Mouse (Mus musculus) stomach, postnatal 0 days (tissue): ENCODE data around the gene 4933415A04Rik. TPM values are rescaled to one million over a fixed set of nuclear protein-coding genes. Genes with fewer than 3 reads are reported as not detected.

ENCODE experiments used
- ATAC-seq: fragments of 200-750 bp; cut with Nextera tagmentation; 2 replicates; pipeline ENCODE4 v1.8.0; 2017; ENCODE audit not compliant: low FRiP score, low TSS enrichment
- DNase-seq: peaks from one replicate; pipeline ENCODE4 v3.0.0-alpha.2; 2016; ENCODE audit warnings: low spot score
- H3K27ac ChIP-seq: fragments of 300-500 bp; sonication (generic); replicated peaks from 2 replicates; pipeline ENCODE4 v1.5.1; 2014; ENCODE audit warnings: mild to moderate bottlenecking, control low read depth
- H3K27me3 ChIP-seq: fragments of 300-500 bp; sonication (generic); 2 replicates; pipeline ENCODE4 v1.6.1; 2014; ENCODE audit warnings: low read length; ENCODE audit not compliant: control insufficient read depth, insufficient read depth
- H3K36me3 ChIP-seq: fragments of 300-500 bp; sonication (generic); 2 replicates; pipeline ENCODE4 v1.6.1; 2014; ENCODE audit warnings: low read length, mixed read lengths; ENCODE audit not compliant: control insufficient read depth, insufficient read depth
- H3K4me1 ChIP-seq: fragments of 300-500 bp; sonication (generic); replicated peaks from 2 replicates; pipeline ENCODE4 v1.6.1; 2014; ENCODE audit warnings: antibody characterized with exemption; ENCODE audit not compliant: control insufficient read depth, insufficient read depth
- H3K4me2 ChIP-seq: fragments of 300-500 bp; sonication (generic); replicated peaks from 2 replicates; pipeline ENCODE4 v1.6.1; 2014; ENCODE audit warnings: low read depth, mild to moderate bottlenecking, control low read depth, moderate library complexity
- H3K4me3 ChIP-seq: fragments of 300-500 bp; sonication (generic); 2 replicates; pipeline ENCODE4 v1.5.1; 2014; ENCODE audit warnings: low read depth, low read length, control low read depth
- H3K9ac ChIP-seq: fragments of 300-500 bp; sonication (generic); 2 replicates; pipeline ENCODE4 v1.6.1; 2014; ENCODE audit warnings: mild to moderate bottlenecking, low read length, control low read depth, mixed read lengths
- H3K9me3 ChIP-seq: fragments of 300-500 bp; sonication (generic); 2 replicates; pipeline ENCODE4 v1.6.1; 2016; ENCODE audit warnings: low read length; ENCODE audit not compliant: control insufficient read depth
- CTCF ChIP-seq: IDR thresholded peaks from 2 replicates; pipeline ENCODE4 v1.5.1; 2016; ENCODE audit warnings: antibody characterized with exemption, low read depth, mild to moderate bottlenecking, moderate library complexity
- EP300 ChIP-seq: optimal IDR thresholded peaks from 2 replicates; pipeline ENCODE3; 2016; ENCODE audit warnings: antibody characterized with exemption
- WGBS: fragments of 180-500 bp; shearing (Covaris S2); extraction: QIAGEN DNeasy Blood & Tissue Kit; methylation state at CpG from one replicate; pipeline ENCODE4 v1.1.7; 2014; 5-methylcytosine and 5-hydroxymethylcytosine counted together
- polyA plus RNA-seq: library from polyadenylated mRNA; unstranded; fragments of >200 nt; fragmentation: Nextera tagmentation; extraction: Ambion mirVana; gene quantifications from 2 replicates; pipeline ENCODE4 v1.2.1, GENCODE M21; 2015

Gene 4933415A04Rik
- polyA plus RNA-seq: 2.4 TPM in 2 replicates

- Histone ChIP-seq H3K27ac (no peak within 1 kb of the TSS), H3K4me2 (no peak within 1 kb of the TSS), H3K36me3 (0 out of 2 replicates have a peak, but pooled peaks cover 2% of the 10 kb centered on the region), H3K4me3 (no peak within 1 kb of the TSS), H3K9me3 (no peaks in the 10 kb centered on the region), H3K27me3 (no peaks in the 10 kb centered on the region), H3K4me1 (no peaks in the 10 kb centered on the region), H3K9ac (no peak within 1 kb of the TSS)
- TF ChIP-seq EP300: no peak
- TF ChIP-seq CTCF: peak; percentile 80
- WGBS: 68% methylated on average over 7 of the region's 7 CpGs
- DNase-seq: peak; percentile 78
- peak; percentile 40; the same call in 1 of the 2 replicates for ATAC-seq
These were observed at the start of gene 4933415A04Rik for GRCm38 (mm10) chr11:43586324-43587090. Gene 4933415A04Rik, plus strand, starts transcription at chr11:43587040.

- no peaks in the 10 kb centered on the region for H3K36me3 ChIP-seq
- TF ChIP-seq CTCF (no peak), EP300 (no peak)
- DNase-seq: no peak
- no peak for ATAC-seq
- no peak overlapping the region for H3K27ac ChIP-seq
- 80% methylated on average over 6 of the region's 6 CpGs for WGBS
- no peaks in the 10 kb centered on the region; the same call in 1 of the 2 replicates for H3K4me1 ChIP-seq
- H3K9me3 ChIP-seq: no peaks in the 10 kb centered on the region
- no peak overlapping the region for H3K4me2 ChIP-seq
- no peak overlapping the region for H3K9ac ChIP-seq
- H3K4me3 ChIP-seq: no peak overlapping the region
- no peaks in the 10 kb centered on the region for H3K27me3 ChIP-seq
These were observed 49.8 kb upstream of the 4933415A04Rik start for GRCm38 (mm10) chr11:43537074-43537473.

GRCm38 (mm10) chr11:43539863-43540262 is 47.0 kb upstream of the 4933415A04Rik start:
- DNase-seq (no peak), ATAC-seq (no peak)
- TF ChIP-seq CTCF (no peak), EP300 (no peak)
- no peaks in the 10 kb centered on the region for H3K9me3 ChIP-seq
- H3K4me1 ChIP-seq: no peaks in the 10 kb centered on the region; the same call in 1 of the 2 replicates
- no peak overlapping the region for H3K4me2 ChIP-seq
- H3K27ac ChIP-seq: no peak overlapping the region
- no peaks in the 10 kb centered on the region for H3K36me3 ChIP-seq
- H3K27me3 ChIP-seq: no peaks in the 10 kb centered on the region
- H3K9ac ChIP-seq: no peak overlapping the region
- 45% methylated on average over 6 of the region's 6 CpGs for WGBS
- H3K4me3 ChIP-seq: no peak overlapping the region

DNA sequence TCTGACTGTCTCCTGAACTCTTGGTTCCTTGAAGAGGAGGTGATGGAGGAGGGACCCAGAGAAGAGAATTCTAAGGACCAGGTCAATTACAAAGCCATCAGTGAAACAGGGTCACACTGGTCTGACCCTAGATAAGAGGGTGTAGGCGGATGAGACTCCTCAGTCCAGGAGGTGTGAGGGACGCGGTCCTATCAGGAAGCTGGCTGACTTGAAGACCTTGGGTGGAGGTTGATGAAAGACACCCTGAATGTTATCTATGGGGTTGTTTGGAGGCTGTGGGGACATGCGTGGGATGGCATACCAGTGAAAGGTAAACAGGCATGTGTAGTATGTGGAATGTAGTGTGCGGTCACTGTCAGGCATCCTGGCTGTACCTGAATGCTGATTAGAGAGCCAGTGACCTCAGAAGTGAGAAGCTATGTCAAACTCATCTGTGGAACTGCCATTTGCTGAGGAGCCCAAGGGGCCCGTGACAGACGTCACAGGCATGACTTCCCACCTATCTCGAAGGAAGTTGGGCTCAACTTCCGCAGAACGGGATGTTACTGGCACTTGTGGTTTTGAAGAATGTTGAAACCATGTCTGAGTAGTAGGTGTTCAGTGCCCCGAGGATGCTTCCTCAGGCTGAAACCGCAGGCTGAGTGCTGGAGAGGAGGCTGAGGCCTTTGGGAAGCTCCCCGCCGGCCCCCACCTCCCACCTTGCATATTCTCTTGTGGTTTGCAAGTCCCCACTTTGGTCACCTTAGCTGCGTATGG is 43.0 kb upstream of the 4933415A04Rik start:
- no peak for DNase-seq
- no peak for TF ChIP-seq CTCF
- TF ChIP-seq EP300: no peak

GRCm38 (mm10) chr11:43544819-43545218 is 42.0 kb upstream of the 4933415A04Rik start:
- H3K27ac ChIP-seq: no peak overlapping the region
- WGBS: 70% methylated on average over 7 of the region's 7 CpGs
- no peaks in the 10 kb centered on the region for H3K36me3 ChIP-seq
- no peak for DNase-seq
- H3K9me3 ChIP-seq: no peaks in the 10 kb centered on the region
- TF ChIP-seq CTCF (no peak), EP300 (no peak)
- no peaks in the 10 kb centered on the region for H3K27me3 ChIP-seq
- no peak overlapping the region for H3K9ac ChIP-seq
- no peak overlapping the region for H3K4me3 ChIP-seq
- peaks cover 5% of the 10 kb centered on the region for H3K4me1 ChIP-seq
- ATAC-seq: no peak
- no peak overlapping the region for H3K4me2 ChIP-seq

More for the DNA sequence above, 43.0 kb upstream of the 4933415A04Rik start:
- Histone ChIP-seq H3K9me3 (no peaks in the 10 kb centered on the region), H3K4me2 (no peak overlapping the region), H3K27ac (no peak overlapping the region), H3K4me3 (no peak overlapping the region), H3K27me3 (no peaks in the 10 kb centered on the region), H3K36me3 (no peaks in the 10 kb centered on the region), H3K9ac (no peak overlapping the region), H3K4me1 (no peaks in the 10 kb centered on the region; the same call in 1 of the 2 replicates)
- ATAC-seq: no peak
- WGBS: 85% methylated on average over 15 of the region's 15 CpGs
